In genomic region chr19:57589516-57589915, GRCm38 (mm10) we compare ENCODE assay signal across 25 mouse cellular contexts. TPM values are rescaled to one million over a fixed set of nuclear protein-coding genes. Genes with fewer than 3 reads are reported as not detected.
A peak's percentile ranks its signal among the peaks of the same experiment; 100 is the strongest.
DNase-seq lines count a peak whose midpoint lies in the region; ATAC-seq and TF ChIP-seq lines count a peak whose summit lies in the region.
"Had no signal": no experiment of that assay in that cellular context is flagged by ENCODE, and none has a peak within 500 bp of the region (broad histone marks: within the 10 kb centered on the region; RNA-seq: fewer than 3 reads in every experiment).

No protein-coding gene starts in this region.

- peak; percentile 63 for DNase-seq in heart, adult 11 months
- no peak for DNase-seq in heart, adult 9 months (ENCODE audit: low spot score in 2 of 2)
- peak; percentile 25 for DNase-seq in lung, postnatal 0 days (ENCODE audit: low spot score)
- DNase-seq in lung, postnatal 14 days: no peak
- DNase-seq in NIH3T3 (ENCODE audit: low read depth): peak; percentile 40
- no peak for DNase-seq in left cerebral cortex, postnatal 25 days (ENCODE audit: low spot score in 2 of 2)
- DNase-seq: adrenal gland, adult 8-10 months; adrenal gland, postnatal 25 days; cerebellum, adult 18-20 months; cerebellum, adult 9-10 months; cerebellum, postnatal 14 days; gastrocnemius, postnatal 10 days; gastrocnemius, postnatal 36 days; heart, postnatal 10 days; heart, postnatal 36 days had no signal

- TF ChIP-seq EP300 in lung, postnatal 0 days (IDR thresholded peaks at IDR 0.05): no peak

- intact Hi-C loops in left cerebral cortex, postnatal 25 days (cut with DNase I): no loop called here

- WGBS in lung, postnatal 0 days: 38% methylated on average over 9 of the region's 9 CpGs

- no peak overlapping the region for H3ac ChIP-seq in myocyte (ENCODE audit: control insufficient read depth, insufficient read length)

- no peak overlapping the region for H3K4me3 ChIP-seq in lung, postnatal 0 days (ENCODE audit: low read depth, low read length)
- no peak overlapping the region for H3K4me3 ChIP-seq in myocyte
- H3K4me3 ChIP-seq: forebrain, embryonic 10.5 days; forebrain, embryonic 13.5 days; heart, embryonic 12.5 days; heart, embryonic 15.5 days; hindbrain, embryonic 10.5 days had no signal

- ATAC-seq in lung, postnatal 0 days: no peak
- ATAC-seq: forebrain, embryonic 13.5 days; forebrain, embryonic 16.5 days; hindbrain, postnatal 0 days; Patski had no signal

- H3K9me3 ChIP-seq in lung, postnatal 0 days (ENCODE audit: low read length): no peaks in the 10 kb centered on the region
- H3K9me3 ChIP-seq: forebrain, embryonic 10.5 days; forebrain, embryonic 13.5 days; heart, embryonic 12.5 days; heart, embryonic 15.5 days; hindbrain, embryonic 10.5 days had no signal

- no peak for TF ChIP-seq POLR2A in myocyte (IDR thresholded peaks at IDR 0.05; ENCODE audit: insufficient read length, low read depth)

- no peaks in the 10 kb centered on the region for H3K36me3 ChIP-seq in lung, postnatal 0 days (ENCODE audit: insufficient read depth, low read length)
- no peaks in the 10 kb centered on the region for H3K36me3 ChIP-seq in myocyte (ENCODE audit: control insufficient read depth, insufficient read depth)
- H3K36me3 ChIP-seq: forebrain, embryonic 10.5 days; heart, embryonic 12.5 days; heart, embryonic 15.5 days; hindbrain, embryonic 10.5 days had no signal

- no peaks in the 10 kb centered on the region for H3K79me2 ChIP-seq in myocyte (ENCODE audit: control insufficient read depth, insufficient read depth)

- no peak overlapping the region for H3K27ac ChIP-seq in lung, postnatal 0 days (ENCODE audit: low read length)
- H3K27ac ChIP-seq: forebrain, embryonic 10.5 days; forebrain, embryonic 13.5 days; heart, embryonic 15.5 days; hindbrain, embryonic 10.5 days; hindbrain, embryonic 14.5 days; hindbrain, postnatal 0 days had no signal

- no peaks in the 10 kb centered on the region for H3K4me1 ChIP-seq in lung, postnatal 0 days (ENCODE audit: insufficient read depth, low read depth, low read length)
- H3K4me1 ChIP-seq: forebrain, embryonic 13.5 days had no signal

- H3K9ac ChIP-seq in lung, postnatal 0 days (replicated peaks; ENCODE audit: low read depth): no peak overlapping the region
- H3K9ac ChIP-seq: forebrain, embryonic 13.5 days; heart, embryonic 12.5 days; heart, embryonic 15.5 days; hindbrain, embryonic 14.5 days had no signal

- H3K27me3 ChIP-seq in lung, postnatal 0 days (replicated peaks; ENCODE audit: insufficient read depth, low read length): no peaks in the 10 kb centered on the region
- H3K27me3 ChIP-seq in myocyte (ENCODE audit: control insufficient read depth, insufficient read depth, insufficient read length): peaks cover 12% of the 10 kb centered on the region
- H3K27me3 ChIP-seq: forebrain, embryonic 13.5 days; heart, embryonic 12.5 days; heart, embryonic 15.5 days had no signal

- TF ChIP-seq CTCF in lung, postnatal 0 days (IDR thresholded peaks at IDR 0.05): no peak

- no peak overlapping the region for H3K4me2 ChIP-seq in lung, postnatal 0 days (replicated peaks; ENCODE audit: low read depth, low read length)
- peak overlapping the region; percentile 1 for H3K4me2 ChIP-seq in myocyte (ENCODE audit: low read depth)
- H3K4me2 ChIP-seq: forebrain, embryonic 13.5 days; heart, embryonic 12.5 days; heart, embryonic 15.5 days; hindbrain, embryonic 14.5 days had no signal

TF ChIP-seq in myocyte, 11 proteins besides CTCF, POLR2A, EP300 and RAD21:
- TF ChIP-seq TCF12 (IDR thresholded peaks at IDR 0.05; ENCODE audit: insufficient read depth, poor library complexity, severe bottlenecking) (no peak), MYOD1 (IDR thresholded peaks at IDR 0.05; ENCODE audit: control insufficient read depth in 1 of 3, insufficient read length in 2 of 3, low read depth in 2 of 3) (no peak), CEBPB (IDR thresholded peaks at IDR 0.05; ENCODE audit: insufficient read depth, poor library complexity, severe bottlenecking) (no peak), USF1 (IDR thresholded peaks at IDR 0.05; ENCODE audit: low read depth) (no peak)

RNA-seq across cellular contexts. Expression of gene Atrnl1, which starts 21.3 kb away (rescaled TPM):
- polyA plus RNA-seq in lung, postnatal 0 days (2015; fragmentation: Nextera tagmentation; extraction: Ambion mirVana): 4.5 and 5.2 TPM in 2 replicates
- 5.4 TPM for polyA plus RNA-seq in myocyte (2012; fragmentation: generic; extraction: Trizol)
- 100 to 1,000 TPM in 1 of 2 experiments, 10 to 100 TPM in 1; 98.2 to 100 TPM for total RNA-seq in left cerebral cortex, postnatal 25 days (2021)

Comparison
In these comparisons a context has a peak if more than half of its experiments do, and no peak if none do; other contexts are left out.
1. DNase-seq: peak in heart, adult 11 months (single experiment), lung, postnatal 0 days (single experiment) and NIH3T3 (single experiment); none in heart, adult 9 months (0 of 2), lung, postnatal 14 days (single experiment) and left cerebral cortex, postnatal 25 days (0 of 2).